Mouse (Mus musculus): ENCODE measurements around the gene B3galt4.

DNA sequence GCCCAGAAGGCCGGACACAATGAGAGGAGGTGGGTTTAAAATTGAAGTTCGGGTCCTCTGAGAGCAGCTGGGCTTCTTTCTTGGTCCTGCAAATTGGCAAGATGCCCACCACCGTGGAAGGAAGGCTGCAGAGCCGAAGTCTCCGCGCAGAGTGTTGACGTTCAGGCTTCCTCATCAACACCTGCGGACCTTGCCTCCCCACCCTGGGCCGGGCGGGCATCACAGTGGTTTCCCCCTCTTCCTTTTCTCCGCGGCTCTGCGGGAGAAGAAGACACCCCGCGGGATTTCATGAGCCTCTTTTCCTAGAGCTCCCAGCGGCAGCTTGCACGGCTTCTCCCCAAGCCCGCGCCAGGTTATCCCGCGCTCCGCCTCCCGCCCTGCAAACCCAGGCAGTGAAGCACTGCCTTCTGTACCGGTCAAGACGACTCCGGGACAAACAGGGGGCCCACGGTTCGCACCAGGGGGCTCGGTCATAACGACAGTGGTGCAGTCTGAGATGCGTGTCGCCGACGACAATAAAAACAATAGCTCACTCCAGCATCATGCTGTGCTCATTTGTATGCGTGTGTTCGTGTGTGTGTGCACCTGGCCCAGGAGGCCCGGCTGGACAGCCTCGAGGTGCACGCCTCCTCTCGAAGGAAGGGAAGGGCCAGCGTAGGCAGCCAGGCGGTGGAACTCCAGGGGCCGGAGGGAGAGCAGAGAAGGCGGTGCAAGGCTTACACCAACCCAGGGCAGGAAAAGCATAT lies 42.8 kb downstream of the B3galt4 start:
- no peak for TF ChIP-seq CTCF (IDR thresholded peaks at IDR 0.05; ENCODE audit: insufficient read depth, low read length)
- no peak for TF ChIP-seq POLR2A (IDR thresholded peaks at IDR 0.05; ENCODE audit: borderline replicate concordance, extremely low read depth, low read depth, low read length)
